Mouse (Mus musculus): Measurements from ENCODE around the gene Gm42421. TPM values are rescaled to one million over a fixed set of nuclear protein-coding genes. Genes with fewer than 3 reads are reported as not detected.

Gene Gm42421
- polyA plus RNA-seq, 1 experiment from 2014 or later, result 1.9 TPM

DNA sequence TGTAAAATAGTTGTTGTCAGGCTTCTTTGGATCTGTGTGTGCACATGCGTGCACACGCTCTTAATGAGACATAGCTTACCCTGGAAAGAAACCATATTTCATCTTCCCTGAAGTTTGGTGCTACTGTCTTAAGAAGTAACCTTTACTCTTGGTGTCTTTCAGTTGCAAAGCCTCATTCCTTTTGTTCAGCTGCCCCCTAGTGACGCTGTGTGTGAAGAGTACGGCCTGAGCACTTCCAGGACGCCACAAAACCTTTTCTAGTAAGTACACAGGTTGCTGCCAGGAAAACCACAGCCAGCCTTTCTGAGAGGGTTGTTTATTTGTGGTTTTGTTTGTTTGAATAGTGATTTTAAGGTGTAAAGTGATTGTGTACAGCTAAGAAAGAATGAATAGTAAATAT lies 10.6 kb upstream of the Gm42421 start:
- ATAC-seq (ENCODE audit: low FRiP score), result no peak
- no peak overlapping the region for H3K9ac ChIP-seq
- WGBS, result 57% methylated on average over 5 of the region's 5 CpGs
- peaks cover 58% of the 10 kb centered on the region for H3K36me3 ChIP-seq (replicated peaks)
- H3K4me2 ChIP-seq, result no peak overlapping the region
- no peaks in the 10 kb centered on the region for H3K27me3 ChIP-seq
- no peaks in the 10 kb centered on the region for H3K9me3 ChIP-seq
- H3K4me3 ChIP-seq (replicated peaks), result no peak overlapping the region
- H3K27ac ChIP-seq, result no peak overlapping the region
- no peaks in the 10 kb centered on the region for H3K4me1 ChIP-seq

DNA sequence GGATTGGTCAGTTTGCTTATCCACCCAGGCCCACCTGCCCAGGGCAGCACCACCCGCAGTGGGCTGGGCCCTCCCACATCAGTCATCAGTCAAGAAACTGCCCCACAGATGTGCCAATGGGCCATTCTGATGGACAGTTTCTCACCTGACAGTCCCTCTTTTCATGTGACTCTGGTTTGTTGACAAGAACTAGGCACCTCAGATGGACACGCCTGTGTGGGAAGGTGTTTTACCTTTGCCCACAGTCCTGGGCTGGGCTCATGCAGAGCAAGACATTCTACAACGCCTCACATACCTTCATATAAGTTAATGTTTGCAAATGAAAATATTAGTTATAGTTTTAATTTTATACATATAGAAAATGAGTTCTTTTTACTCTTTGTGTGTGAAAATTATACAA lies 9.9 kb upstream of the Gm42421 start:
- Histone ChIP-seq H3K36me3 (replicated peaks) (peaks cover 61% of the 10 kb centered on the region), H3K9me3 (no peaks in the 10 kb centered on the region), H3K27me3 (no peaks in the 10 kb centered on the region), H3K4me2 (no peak overlapping the region), H3K4me3 (replicated peaks) (no peak overlapping the region), H3K27ac (no peak overlapping the region), H3K4me1 (no peaks in the 10 kb centered on the region), H3K9ac (no peak overlapping the region)
- no peak for ATAC-seq (ENCODE audit: low FRiP score)
- 94% methylated on average over 3 of the region's 3 CpGs for WGBS

DNA sequence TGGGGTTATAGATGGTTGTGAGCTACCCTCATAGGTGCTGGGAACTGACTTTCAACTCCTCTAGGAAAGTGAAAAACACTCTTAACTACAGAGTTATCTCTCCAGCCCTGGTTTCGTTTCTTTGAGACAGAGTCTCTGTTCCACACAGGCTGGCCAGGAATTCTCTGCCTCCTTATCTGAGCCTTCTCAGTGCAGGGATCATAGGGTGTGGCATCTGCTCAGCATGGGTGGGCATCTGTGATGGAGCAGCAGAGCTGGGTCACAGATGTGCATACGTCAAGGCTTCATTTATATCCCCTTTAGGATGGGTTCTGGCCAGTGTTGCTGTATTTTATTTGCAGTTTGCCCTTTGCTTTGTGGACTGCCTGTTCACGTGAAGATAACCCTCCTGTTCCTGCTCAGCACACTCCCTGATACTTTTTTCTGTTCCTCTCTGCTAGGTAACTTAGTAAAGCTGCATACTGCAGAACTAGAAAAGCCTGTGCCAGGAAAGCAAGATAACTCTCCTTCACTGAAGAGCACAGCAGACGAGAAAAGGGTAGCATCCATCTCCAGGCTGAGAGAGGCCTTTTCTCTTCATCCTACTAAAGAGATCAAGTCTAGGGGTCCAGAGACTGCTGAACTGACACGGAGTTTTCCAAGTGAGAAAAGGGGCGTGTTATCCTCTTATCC lies 3.1 kb upstream of the Gm42421 start:
- no peaks in the 10 kb centered on the region for H3K4me1 ChIP-seq
- H3K27me3 ChIP-seq, result no peaks in the 10 kb centered on the region
- no peak overlapping the region for H3K4me2 ChIP-seq
- no peak for ATAC-seq (ENCODE audit: low FRiP score)
- 89% methylated on average over 6 of the region's 6 CpGs for WGBS
- H3K4me3 ChIP-seq (replicated peaks), result no peak overlapping the region
- H3K27ac ChIP-seq, result no peak overlapping the region
- H3K9me3 ChIP-seq, result no peaks in the 10 kb centered on the region
- no peak overlapping the region for H3K9ac ChIP-seq
- H3K36me3 ChIP-seq (replicated peaks), result peaks cover 79% of the 10 kb centered on the region

DNA sequence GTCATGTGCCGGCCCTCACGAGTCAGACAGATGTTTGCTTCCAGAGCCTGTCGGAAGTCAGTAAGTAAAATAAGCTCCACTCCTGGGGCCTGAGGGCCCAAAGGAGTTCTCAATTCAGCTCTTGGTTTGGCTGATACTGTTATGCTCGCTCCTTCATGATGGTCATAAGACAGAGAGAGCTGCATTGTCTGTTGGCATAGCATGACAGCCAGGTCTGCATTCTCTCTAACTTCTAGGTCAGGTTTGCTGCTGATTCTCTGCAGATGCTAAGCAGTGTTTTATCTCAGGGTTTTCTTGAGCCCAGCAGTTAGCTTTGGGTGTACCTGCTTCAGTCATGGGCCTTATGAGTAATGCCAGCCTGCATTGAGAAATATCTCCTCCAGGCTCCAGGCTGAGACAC lies 1.3 kb downstream of the Gm42421 start:
- peaks cover 69% of the 10 kb centered on the region for H3K36me3 ChIP-seq (replicated peaks)
- WGBS, result 89% methylated on average over 4 of the region's 4 CpGs
- no peaks in the 10 kb centered on the region for H3K9me3 ChIP-seq
- no peak overlapping the region for H3K4me2 ChIP-seq
- no peaks in the 10 kb centered on the region for H3K27me3 ChIP-seq
- no peaks in the 10 kb centered on the region for H3K4me1 ChIP-seq
- ATAC-seq (ENCODE audit: low FRiP score), result no peak
- no peak overlapping the region for H3K27ac ChIP-seq
- H3K9ac ChIP-seq, result no peak overlapping the region
- H3K4me3 ChIP-seq (replicated peaks), result no peak overlapping the region

DNA sequence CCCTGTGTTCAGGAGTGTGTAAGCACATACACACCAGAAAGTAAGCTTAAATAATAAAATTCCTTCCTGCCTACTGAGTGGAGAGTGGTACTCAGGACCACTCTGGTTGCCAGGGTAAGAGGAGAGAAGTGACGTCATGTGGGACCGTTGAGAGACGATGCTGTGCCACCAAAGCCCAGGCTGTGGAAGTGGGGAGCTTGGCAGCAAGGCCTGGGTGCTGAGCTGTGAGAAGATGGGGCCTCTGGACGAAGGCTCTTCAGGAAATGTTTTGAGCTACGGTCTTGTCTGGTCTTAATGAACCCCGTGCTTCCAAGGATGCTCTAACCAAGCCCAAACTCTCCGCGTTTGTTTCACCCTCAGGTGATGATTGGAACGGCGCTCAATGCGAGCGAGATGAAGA lies 2.7 kb downstream of the Gm42421 start:
- no peak for ATAC-seq (ENCODE audit: low FRiP score)
- 94% methylated on average over 12 of the region's 12 CpGs for WGBS
- no peak overlapping the region for H3K4me2 ChIP-seq
- H3K27me3 ChIP-seq, result no peaks in the 10 kb centered on the region
- no peak overlapping the region for H3K9ac ChIP-seq
- H3K27ac ChIP-seq, result no peak overlapping the region
- peaks cover 55% of the 10 kb centered on the region for H3K36me3 ChIP-seq (replicated peaks)
- H3K4me1 ChIP-seq, result no peaks in the 10 kb centered on the region
- H3K4me3 ChIP-seq (replicated peaks), result no peak overlapping the region
- H3K9me3 ChIP-seq, result no peaks in the 10 kb centered on the region

DNA sequence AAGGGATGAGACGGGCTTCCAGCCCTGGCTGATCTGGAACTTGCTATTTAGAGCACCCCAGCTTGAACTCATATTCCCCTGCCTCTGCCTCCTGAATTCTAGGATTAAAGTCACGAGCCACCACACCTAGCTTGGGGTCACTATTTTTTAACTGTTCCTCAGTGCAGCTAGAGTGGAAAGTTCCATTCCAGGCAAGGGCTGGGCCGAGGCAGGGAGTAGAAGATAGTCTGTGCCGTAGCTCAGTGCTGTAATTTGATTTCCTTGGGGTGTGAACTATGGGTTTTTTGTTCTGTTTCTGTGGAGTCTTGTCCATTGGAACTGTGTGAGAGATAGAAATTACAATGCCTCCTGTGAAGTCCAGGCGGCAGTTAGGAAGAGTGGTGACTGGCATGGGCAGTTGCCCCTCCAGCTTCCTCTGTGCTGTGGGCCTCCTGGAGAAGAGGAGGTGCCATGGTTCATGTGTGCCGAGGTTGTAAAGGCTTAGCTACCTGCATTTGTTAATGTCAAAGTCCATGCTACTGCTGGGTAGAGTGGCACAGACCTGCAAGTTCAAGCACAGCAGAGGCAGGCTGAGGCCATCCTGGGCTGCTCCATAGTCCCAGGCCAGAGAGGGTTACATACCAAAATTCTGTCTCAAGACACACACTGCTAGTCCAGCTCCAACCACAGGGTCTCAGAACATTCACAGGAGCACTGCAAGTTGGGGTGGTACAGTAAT lies 4.0 kb downstream of the Gm42421 start:
- ATAC-seq (ENCODE audit: low FRiP score), result no peak
- peaks cover 42% of the 10 kb centered on the region for H3K36me3 ChIP-seq (replicated peaks)
- H3K4me3 ChIP-seq (replicated peaks), result no peak overlapping the region

DNA sequence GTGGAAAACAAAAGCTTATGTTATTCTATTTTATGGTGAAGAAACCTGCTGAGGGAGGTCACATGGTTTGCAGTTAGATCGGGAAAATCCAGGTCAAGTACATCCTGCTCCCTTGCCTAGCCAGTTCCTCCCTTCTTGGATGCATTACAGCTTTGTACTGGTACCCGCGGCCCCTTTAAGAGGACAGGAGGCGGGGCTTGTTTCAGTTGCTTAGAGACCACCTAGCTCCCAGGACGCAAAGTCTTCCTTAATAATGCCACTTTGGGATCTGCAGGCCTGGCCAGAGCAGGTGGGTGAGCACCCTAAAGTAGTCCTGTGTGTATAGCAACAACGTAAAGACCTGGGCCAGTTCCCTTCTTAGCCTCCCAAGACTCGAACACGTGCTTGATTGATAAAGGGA lies 4.9 kb downstream of the Gm42421 start, which contains the start of gene Rsph10b:
Gene Rsph10b, plus strand, starts transcription at position 205 of the 400 bp plus-strand sequence.
- no peak within 1 kb of the TSS for H3K4me3 ChIP-seq (replicated peaks)
- peaks cover 41% of the 10 kb centered on the region for H3K36me3 ChIP-seq (replicated peaks)
- 14% methylated on average over 8 of the region's 8 CpGs for WGBS
- H3K9ac ChIP-seq, result no peak within 1 kb of the TSS
- no peaks in the 10 kb centered on the region for H3K27me3 ChIP-seq
- H3K4me2 ChIP-seq, result peak within 1 kb of the TSS; percentile 26; the same call in 1 of the 2 replicates
- no peak for ATAC-seq (ENCODE audit: low FRiP score)
- no peak within 1 kb of the TSS for H3K27ac ChIP-seq
- H3K4me1 ChIP-seq, result no peaks in the 10 kb centered on the region
- H3K9me3 ChIP-seq, result no peaks in the 10 kb centered on the region

More for the DNA sequence above, 4.0 kb downstream of the Gm42421 start:
- H3K4me1 ChIP-seq, result no peaks in the 10 kb centered on the region
- H3K27me3 ChIP-seq, result no peaks in the 10 kb centered on the region
- H3K27ac ChIP-seq, result no peak overlapping the region
- H3K4me2 ChIP-seq, result no peak overlapping the region
- no peaks in the 10 kb centered on the region for H3K9me3 ChIP-seq
- WGBS, result 89% methylated on average over 6 of the region's 6 CpGs
- no peak overlapping the region for H3K9ac ChIP-seq

DNA sequence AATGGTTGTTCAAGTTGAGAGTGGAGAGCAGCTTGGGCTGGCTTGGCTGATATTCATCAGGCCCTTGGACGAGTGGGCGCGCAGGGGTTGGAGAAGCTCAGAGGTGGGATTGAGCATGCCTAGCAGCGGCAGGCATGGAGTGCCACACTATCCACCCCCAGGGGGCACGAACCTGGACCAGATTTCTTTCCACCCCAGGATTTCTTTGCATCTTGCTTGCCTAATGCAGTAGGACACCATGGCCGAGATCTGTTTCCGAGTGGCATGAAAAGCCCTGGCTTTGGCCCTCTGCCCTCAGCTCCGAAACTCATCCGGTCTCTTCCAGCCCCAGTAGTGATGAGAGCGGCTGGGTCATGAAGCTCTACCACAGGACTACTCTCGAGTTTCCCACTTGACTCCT lies 5.4 kb downstream of the Gm42421 start:
- H3K27ac ChIP-seq, result no peak overlapping the region
- WGBS, result 86% methylated on average over 11 of the region's 11 CpGs
- H3K4me2 ChIP-seq, result no peak overlapping the region
- H3K4me3 ChIP-seq (replicated peaks), result no peak overlapping the region
- H3K9me3 ChIP-seq, result no peaks in the 10 kb centered on the region
- H3K4me1 ChIP-seq, result no peaks in the 10 kb centered on the region
- peaks cover 36% of the 10 kb centered on the region for H3K36me3 ChIP-seq (replicated peaks)
- no peaks in the 10 kb centered on the region for H3K27me3 ChIP-seq
- H3K9ac ChIP-seq, result no peak overlapping the region
- no peak for ATAC-seq (ENCODE audit: low FRiP score)

DNA sequence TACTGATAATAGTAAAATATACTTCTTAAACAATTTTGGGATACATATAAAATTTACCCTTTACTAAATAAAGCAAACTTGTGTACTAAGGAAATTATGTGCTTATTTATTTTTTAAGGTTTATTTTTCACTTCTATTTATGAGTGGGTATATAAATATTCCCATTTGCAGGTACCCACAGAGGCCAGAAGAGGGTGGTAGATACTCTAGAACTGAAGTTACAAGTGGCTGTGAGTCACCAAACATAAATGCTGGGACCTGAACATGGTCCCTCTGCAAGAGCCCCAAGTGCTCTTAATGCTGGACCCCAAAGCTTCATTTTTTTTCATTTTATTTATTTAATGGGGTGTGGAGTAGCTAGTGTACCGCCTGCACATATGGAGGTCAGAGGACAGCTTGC lies 5.9 kb downstream of the Gm42421 start:
- ATAC-seq (ENCODE audit: low FRiP score), result no peak
- H3K27me3 ChIP-seq, result no peaks in the 10 kb centered on the region
- no peaks in the 10 kb centered on the region for H3K9me3 ChIP-seq
- H3K9ac ChIP-seq, result no peak overlapping the region
- H3K4me3 ChIP-seq (replicated peaks), result no peak overlapping the region
- 79% methylated on average over 1 of the region's 1 CpGs for WGBS
- H3K4me1 ChIP-seq, result no peaks in the 10 kb centered on the region
- H3K4me2 ChIP-seq, result no peak overlapping the region
- no peak overlapping the region for H3K27ac ChIP-seq
- peaks cover 31% of the 10 kb centered on the region for H3K36me3 ChIP-seq (replicated peaks)

DNA sequence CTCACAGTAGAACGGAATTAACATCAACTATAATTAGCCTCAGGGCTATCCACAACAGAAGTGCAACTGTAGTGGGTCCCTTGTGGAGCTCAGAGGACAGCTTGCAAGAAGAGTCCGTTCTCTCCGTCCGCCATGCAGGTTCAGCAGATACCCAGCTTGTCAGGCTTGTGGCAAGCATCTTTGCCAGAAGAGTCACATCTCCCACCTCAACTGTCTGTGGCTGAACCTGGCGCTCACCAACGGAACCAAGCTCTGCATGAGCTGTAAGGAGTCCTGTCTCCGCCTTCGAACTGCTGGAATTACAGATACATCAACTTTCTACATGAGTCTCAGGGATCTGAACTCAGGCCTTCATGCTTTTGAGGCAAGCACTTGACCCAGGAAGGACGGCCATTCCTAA lies 8.2 kb downstream of the Gm42421 start:
- no peak overlapping the region for H3K4me3 ChIP-seq (replicated peaks)
- no peak overlapping the region for H3K9ac ChIP-seq
- no peak overlapping the region for H3K4me2 ChIP-seq
- 88% methylated on average over 9 of the region's 9 CpGs for WGBS
- H3K27ac ChIP-seq, result no peak overlapping the region
- no peaks in the 10 kb centered on the region for H3K9me3 ChIP-seq
- peaks cover 10% of the 10 kb centered on the region for H3K36me3 ChIP-seq (replicated peaks)
- H3K27me3 ChIP-seq, result no peaks in the 10 kb centered on the region
- no peak for ATAC-seq (ENCODE audit: low FRiP score)
- no peaks in the 10 kb centered on the region for H3K4me1 ChIP-seq

DNA sequence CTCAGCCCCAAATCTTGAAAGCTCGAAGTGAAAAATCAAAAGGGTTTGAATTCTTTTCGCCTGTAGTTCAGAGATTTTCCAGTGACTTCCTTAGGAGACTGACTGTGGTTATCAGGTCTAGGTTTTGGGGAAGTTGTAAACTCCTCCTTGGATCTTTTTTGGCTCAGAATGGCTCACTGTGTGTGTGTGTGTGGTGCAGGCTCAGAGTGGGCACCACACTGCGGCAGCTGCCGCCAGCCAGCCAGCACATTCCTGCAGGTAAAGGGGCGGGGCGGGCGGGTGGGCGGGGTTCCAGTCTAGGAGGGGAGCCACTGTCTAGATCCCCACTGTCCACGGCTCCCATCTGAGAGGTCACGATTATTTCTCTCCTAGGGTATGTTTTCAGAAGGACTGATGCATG lies 13.6 kb downstream of the Gm42421 start:
- Histone ChIP-seq H3K9me3 (no peaks in the 10 kb centered on the region), H3K4me2 (no peak overlapping the region), H3K36me3 (replicated peaks) (no peaks in the 10 kb centered on the region), H3K27ac (no peak overlapping the region), H3K9ac (no peak overlapping the region), H3K4me3 (replicated peaks) (no peak overlapping the region), H3K27me3 (no peaks in the 10 kb centered on the region), H3K4me1 (no peaks in the 10 kb centered on the region)
- 24% methylated on average over 10 of the region's 10 CpGs for WGBS
- no peak for ATAC-seq (ENCODE audit: low FRiP score)

DNA sequence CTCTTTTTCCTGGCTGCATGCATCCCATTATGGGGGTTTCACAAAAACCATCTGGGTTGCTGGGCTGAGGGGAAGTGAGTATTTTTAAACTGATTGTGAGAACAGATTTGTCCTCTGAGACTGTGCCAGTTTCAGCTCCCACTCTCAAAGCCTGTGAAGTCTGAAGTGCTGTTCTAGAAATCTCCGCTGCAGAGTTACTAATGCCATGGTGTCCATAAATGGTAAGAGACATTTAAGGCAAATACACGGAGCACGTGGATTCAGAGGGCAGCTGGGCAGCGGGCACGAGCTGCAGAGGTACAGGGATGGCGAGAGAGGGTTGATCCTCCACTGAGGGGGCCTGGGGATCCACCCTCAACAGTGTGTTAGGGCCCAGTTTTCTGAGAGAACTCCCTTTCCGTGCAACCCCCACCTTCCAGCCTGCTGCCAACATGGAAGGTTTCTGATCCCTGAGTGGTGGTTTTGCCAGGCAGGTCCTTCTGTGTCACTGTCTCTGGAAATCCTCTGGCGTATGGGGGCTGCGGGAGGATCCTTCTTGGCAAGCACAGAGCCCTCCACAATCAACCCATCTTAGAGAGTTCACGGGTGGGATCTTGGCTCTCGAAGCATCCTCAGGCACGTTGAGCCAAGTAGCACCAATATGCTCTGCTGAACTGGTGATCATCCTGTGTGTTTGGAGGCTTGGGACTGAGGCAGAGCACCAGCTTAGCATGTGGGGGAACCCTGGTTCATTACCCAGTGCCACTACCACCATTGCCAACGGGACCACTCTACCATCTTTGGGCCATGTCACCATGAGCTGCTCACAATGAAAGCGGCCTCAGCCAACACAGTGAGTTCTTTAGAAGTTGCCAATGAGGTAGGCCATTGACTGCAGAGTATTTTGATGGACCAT lies 15.5 kb downstream of the Gm42421 start:
- 88% methylated on average over 14 of the region's 14 CpGs for WGBS
- Histone ChIP-seq H3K4me1 (no peaks in the 10 kb centered on the region), H3K27ac (no peak overlapping the region), H3K4me3 (replicated peaks) (no peak overlapping the region), H3K9me3 (no peaks in the 10 kb centered on the region), H3K9ac (no peak overlapping the region), H3K27me3 (no peaks in the 10 kb centered on the region), H3K4me2 (no peak overlapping the region), H3K36me3 (replicated peaks) (no peaks in the 10 kb centered on the region)
- ATAC-seq (ENCODE audit: low FRiP score), result no peak
